Mouse (Mus musculus): Measurements from ENCODE around the gene Wdr59. TPM values are rescaled to one million over a fixed set of nuclear protein-coding genes. Genes with fewer than 3 reads are reported as not detected.

Gene Wdr59
- polyA plus RNA-seq, 1 experiment from 2014 or later: 8.1 TPM

DNA sequence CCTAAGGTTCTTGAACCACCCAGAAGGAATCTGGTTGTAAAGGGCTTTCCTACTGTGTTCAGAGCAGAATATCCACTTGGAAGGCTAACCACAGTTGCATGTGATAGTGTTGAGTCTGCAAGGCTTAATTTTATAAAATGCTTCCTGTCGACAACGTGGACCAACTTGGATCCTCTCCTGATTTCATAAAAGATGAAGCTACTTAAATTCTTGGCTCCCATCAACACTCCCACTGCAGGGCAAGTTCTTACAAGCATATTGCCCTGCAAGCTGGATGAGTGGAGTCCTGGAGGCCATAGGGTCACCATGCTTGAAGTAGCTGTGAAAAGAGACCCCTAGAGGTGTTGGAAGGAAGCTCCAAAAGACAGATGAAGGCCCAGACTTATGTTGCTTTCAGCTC lies 99.3 kb downstream of the Wdr59 start:
- Histone ChIP-seq H3K9ac (no peak overlapping the region), H3K27ac (replicated peaks) (no peak overlapping the region), H3K9me3 (no peaks in the 10 kb centered on the region), H3K27me3 (no peaks in the 10 kb centered on the region), H3K4me1 (replicated peaks) (no peaks in the 10 kb centered on the region), H3K4me3 (no peak overlapping the region), H3K36me3 (no peaks in the 10 kb centered on the region), H3K4me2 (no peak overlapping the region)
- 83% methylated on average over 2 of the region's 2 CpGs for WGBS
- ATAC-seq (ENCODE audit: low FRiP score, low read depth): no peak

DNA sequence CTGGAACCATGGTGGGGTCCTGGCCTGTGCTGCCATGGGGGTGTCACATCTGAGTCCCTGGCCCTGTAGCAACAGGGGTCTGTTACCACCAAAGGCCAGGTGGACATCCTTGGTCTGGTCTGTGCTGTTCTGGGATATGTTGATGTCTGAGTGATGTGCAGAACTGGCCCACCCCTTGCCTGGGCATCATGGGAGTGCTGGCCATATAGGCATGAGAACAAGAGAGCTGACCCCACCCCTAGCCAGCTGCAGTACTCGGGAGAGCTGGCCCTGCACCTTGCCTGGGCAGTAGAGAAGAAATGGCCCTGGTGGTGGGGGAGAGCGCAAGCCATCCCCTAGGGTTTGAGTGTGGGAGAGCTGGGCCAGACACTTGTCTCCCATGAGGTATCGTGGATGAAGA lies 102.7 kb downstream of the Wdr59 start:
- 66% methylated on average over 3 of the region's 3 CpGs for WGBS

DNA sequence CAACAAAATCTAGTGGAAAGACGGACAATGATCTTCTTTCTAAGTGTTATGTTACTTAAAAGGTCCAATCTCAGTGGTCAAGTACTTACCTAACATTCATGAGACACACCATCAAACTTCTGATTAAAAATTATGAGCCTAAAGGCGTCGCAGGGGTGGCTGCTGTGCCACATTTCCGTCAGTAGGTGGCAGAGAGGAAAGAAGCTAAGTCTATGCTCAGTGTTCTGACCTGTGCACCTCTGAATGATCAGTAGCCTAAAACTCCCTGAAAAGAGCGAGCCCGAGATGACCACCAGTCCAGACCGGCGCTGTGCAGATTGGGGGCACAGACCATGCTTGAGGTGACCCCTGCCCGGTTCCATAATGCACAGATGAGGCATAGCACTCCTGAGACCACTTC lies 103.3 kb downstream of the Wdr59 start:
- Histone ChIP-seq H3K27ac (replicated peaks) (no peak overlapping the region), H3K4me2 (no peak overlapping the region), H3K36me3 (no peaks in the 10 kb centered on the region), H3K4me1 (replicated peaks) (no peaks in the 10 kb centered on the region), H3K4me3 (no peak overlapping the region), H3K9ac (no peak overlapping the region), H3K27me3 (no peaks in the 10 kb centered on the region), H3K9me3 (no peaks in the 10 kb centered on the region)
- no peak for ATAC-seq (ENCODE audit: low FRiP score, low read depth)
- WGBS: 34% methylated on average over 9 of the region's 9 CpGs

More for the DNA sequence above, 102.7 kb downstream of the Wdr59 start:
- no peaks in the 10 kb centered on the region for H3K9me3 ChIP-seq
- no peak overlapping the region for H3K4me3 ChIP-seq
- H3K27me3 ChIP-seq: no peaks in the 10 kb centered on the region
- no peak overlapping the region for H3K9ac ChIP-seq
- no peak for ATAC-seq (ENCODE audit: low FRiP score, low read depth)
- no peak overlapping the region for H3K27ac ChIP-seq (replicated peaks)
- no peaks in the 10 kb centered on the region for H3K4me1 ChIP-seq (replicated peaks)
- H3K4me2 ChIP-seq: no peak overlapping the region
- H3K36me3 ChIP-seq: no peaks in the 10 kb centered on the region

DNA sequence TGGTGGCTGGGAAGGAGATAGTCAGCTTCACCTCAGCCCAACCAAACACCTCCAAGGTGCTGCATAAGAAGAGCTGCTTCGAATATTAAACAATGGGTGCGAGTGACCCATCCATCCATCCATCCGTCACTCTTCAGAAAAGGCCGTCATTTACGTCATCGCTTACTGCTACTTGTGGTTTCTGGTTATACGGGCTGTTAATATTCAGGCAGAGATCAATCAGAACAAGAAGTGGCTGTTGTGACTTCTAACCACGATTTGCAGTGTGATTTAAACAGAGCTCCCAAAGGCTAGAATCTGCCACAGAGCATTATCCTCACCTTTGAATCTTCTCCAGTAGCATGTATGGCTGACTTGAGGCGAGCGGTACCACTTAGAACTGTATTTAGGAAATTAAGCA lies 104.7 kb downstream of the Wdr59 start:
- Histone ChIP-seq H3K27me3 (no peaks in the 10 kb centered on the region), H3K4me1 (replicated peaks) (no peaks in the 10 kb centered on the region), H3K4me3 (no peak overlapping the region), H3K36me3 (no peaks in the 10 kb centered on the region), H3K27ac (replicated peaks) (no peak overlapping the region), H3K9ac (no peak overlapping the region), H3K4me2 (no peak overlapping the region), H3K9me3 (no peaks in the 10 kb centered on the region)
- 84% methylated on average over 10 of the region's 10 CpGs for WGBS
- no peak for ATAC-seq (ENCODE audit: low FRiP score, low read depth)

DNA sequence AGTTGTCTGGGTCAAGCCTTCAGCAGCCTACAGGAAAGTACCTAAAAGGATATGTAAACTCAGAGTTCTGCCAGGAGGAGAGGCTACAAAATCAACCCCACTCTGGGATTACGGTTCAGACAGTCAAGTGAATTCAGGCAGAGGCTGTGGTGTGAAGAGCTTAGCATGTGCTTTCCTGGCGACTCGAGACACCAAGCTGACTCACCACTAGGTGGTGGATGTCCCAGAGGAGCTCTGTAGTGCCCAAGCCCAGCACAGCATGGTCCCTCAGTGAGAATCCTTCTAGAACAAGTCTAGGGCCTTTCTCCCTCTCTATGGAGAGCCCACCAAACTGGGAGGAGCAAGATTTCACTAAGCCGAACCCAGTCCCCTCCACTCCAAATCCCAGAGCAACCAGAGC lies 118.5 kb downstream of the Wdr59 start:
- Histone ChIP-seq H3K4me2 (no peak overlapping the region), H3K27me3 (no peaks in the 10 kb centered on the region), H3K4me3 (no peak overlapping the region), H3K27ac (replicated peaks) (no peak overlapping the region), H3K9me3 (no peaks in the 10 kb centered on the region), H3K4me1 (replicated peaks) (no peaks in the 10 kb centered on the region), H3K36me3 (no peaks in the 10 kb centered on the region), H3K9ac (no peak overlapping the region)
- no peak for ATAC-seq (ENCODE audit: low FRiP score, low read depth)
- WGBS: 55% methylated on average over 4 of the region's 4 CpGs

Small RNA genes lying within 50 kb of the gene (microRNA-seq; reads per million reads assigned to microRNA genes)
- gene Mir1957b: not detected

Other genes with a start within 250 kb of the Wdr59 start
- 23.7 and 25.1 TPM in 2 replicates for gene Rfwd3, start 221.9 kb downstream of the Wdr59 start, polyA plus RNA-seq (2015; fragmentation: Nextera tagmentation; extraction: Ambion mirVana)
- gene Mlkl, start 183.9 kb downstream of the Wdr59 start, polyA plus RNA-seq (2015; fragmentation: Nextera tagmentation; extraction: Ambion mirVana): 0.51 and 0.64 TPM in 2 replicates
- gene Fa2h, start 128.3 kb downstream of the Wdr59 start, polyA plus RNA-seq (2015; fragmentation: Nextera tagmentation; extraction: Ambion mirVana): 0.63 and 0.96 TPM in 2 replicates
- gene Znrf1, start 14.0 kb upstream of the Wdr59 start, polyA plus RNA-seq (2015; fragmentation: Nextera tagmentation; extraction: Ambion mirVana): 102 and 106 TPM in 2 replicates
- gene Ldhd, start 108.3 kb upstream of the Wdr59 start, polyA plus RNA-seq (2015; fragmentation: Nextera tagmentation; extraction: Ambion mirVana): 0.91 and 1.2 TPM in 2 replicates
- gene Zfp1, start 121.3 kb upstream of the Wdr59 start, polyA plus RNA-seq (2015; fragmentation: Nextera tagmentation; extraction: Ambion mirVana): 25.1 and 25.9 TPM in 2 replicates
- 1.00 and 1.9 TPM in 2 replicates for gene Ctrb1, start 168.9 kb upstream of the Wdr59 start, polyA plus RNA-seq (2015; fragmentation: Nextera tagmentation; extraction: Ambion mirVana)
- gene Bcar1, start 221.7 kb upstream of the Wdr59 start, polyA plus RNA-seq (2015; fragmentation: Nextera tagmentation; extraction: Ambion mirVana): 46.5 and 54.2 TPM in 2 replicates